Comparison of ENCODE assay signal across 23 mouse cellular contexts in genomic region chr1:120733683-120734082, GRCm38 (mm10).
"Had no signal": no experiment of that assay in that cellular context is flagged by ENCODE, and none has a peak within 500 bp of the region (broad histone marks: within the 10 kb centered on the region; RNA-seq: fewer than 3 reads in every experiment).

No protein-coding gene starts in this region.

- H3K9ac ChIP-seq: limb, embryonic 13.5 days; liver, embryonic 12.5 days; liver, embryonic 15.5 days; lung, embryonic 15.5 days; midbrain, embryonic 12.5 days; neural tube, embryonic 13.5 days; stomach, embryonic 15.5 days had no signal

- DNase-seq: kidney, adult 2 months; kidney, postnatal 25 days; layer of hippocampus, adult 9-11 months; liver; lung, adult 18-20 months; lung, postnatal 10 days; lung, postnatal 36 days; retina, postnatal 1 day; right cerebral cortex, postnatal 25 days; spleen, adult 18-20 months; thymus, postnatal 25 days had no signal

- H3K4me3 ChIP-seq: layer of hippocampus, adult 2 months; limb, embryonic 10.5 days; limb, embryonic 13.5 days; liver, embryonic 12.5 days; liver, embryonic 15.5 days; lung, embryonic 15.5 days; megakaryocyte, embryonic 14.5 days; midbrain, embryonic 12.5 days; myocyte; neural tube, embryonic 13.5 days; stomach, embryonic 15.5 days had no signal

- ATAC-seq: liver, embryonic 12.5 days had no signal

- H3K27me3 ChIP-seq: liver, embryonic 12.5 days; liver, embryonic 15.5 days; lung, embryonic 15.5 days; megakaryocyte, embryonic 14.5 days; midbrain, embryonic 12.5 days; neural tube, embryonic 13.5 days; stomach, embryonic 15.5 days had no signal

- H3K4me1 ChIP-seq: liver, embryonic 12.5 days; liver, embryonic 15.5 days; lung, embryonic 15.5 days; megakaryocyte, embryonic 14.5 days; midbrain, embryonic 12.5 days; neural tube, embryonic 13.5 days; stomach, embryonic 15.5 days had no signal

- H3K27ac ChIP-seq: kidney, postnatal 0 days; layer of hippocampus, adult 2 months; limb, embryonic 10.5 days; limb, embryonic 13.5 days; liver, embryonic 12.5 days; liver, embryonic 15.5 days; lung, embryonic 15.5 days; midbrain, embryonic 12.5 days; neural tube, embryonic 13.5 days; stomach, embryonic 15.5 days had no signal

- H3K4me2 ChIP-seq: limb, embryonic 13.5 days; liver, embryonic 12.5 days; liver, embryonic 15.5 days; lung, embryonic 15.5 days; midbrain, embryonic 12.5 days; neural tube, embryonic 13.5 days; stomach, embryonic 15.5 days had no signal

- H3K9me3 ChIP-seq: limb, embryonic 10.5 days; limb, embryonic 13.5 days; liver, embryonic 12.5 days; liver, embryonic 15.5 days; lung, embryonic 15.5 days; midbrain, embryonic 12.5 days; neural tube, embryonic 13.5 days; stomach, embryonic 15.5 days had no signal

- H3K36me3 ChIP-seq: limb, embryonic 10.5 days; limb, embryonic 13.5 days; liver, embryonic 12.5 days; liver, embryonic 15.5 days; lung, embryonic 15.5 days; midbrain, embryonic 12.5 days; neural tube, embryonic 13.5 days; stomach, embryonic 15.5 days had no signal
